In the genomic region with DNA sequence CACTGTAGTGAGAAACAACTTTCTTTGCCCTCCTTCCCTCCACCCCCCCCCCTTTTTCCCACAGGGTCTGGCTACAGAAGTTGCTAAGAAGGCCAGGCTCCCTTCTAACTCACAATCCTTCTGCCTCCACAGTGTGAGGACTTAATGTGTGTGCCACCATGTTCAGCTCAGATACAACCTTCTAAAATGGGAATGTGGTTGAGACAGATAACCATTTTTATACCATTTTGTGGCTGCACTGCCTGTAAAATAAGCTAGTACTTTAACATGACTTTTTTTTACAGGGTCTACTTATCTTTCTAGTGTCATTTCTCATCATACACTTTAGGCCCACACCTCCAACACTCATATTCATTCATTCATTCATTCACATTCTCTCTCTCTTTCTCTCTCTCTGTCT, we compare ENCODE assay signal across 24 mouse cellular contexts. TPM values are rescaled to one million over a fixed set of nuclear protein-coding genes. Genes with fewer than 3 reads are reported as not detected.
"Had no signal": no experiment of that assay in that cellular context is flagged by ENCODE, and none has a peak within 500 bp of the region (broad histone marks: within the 10 kb centered on the region; RNA-seq: fewer than 3 reads in every experiment).

No protein-coding gene starts in this region.

- H3K36me3 ChIP-seq: limb, embryonic 12.5 days; limb, embryonic 15.5 days had no signal

- DNase-seq: kidney, adult 18-20 months; kidney, adult 9 months; kidney, postnatal 25 days; left cerebral cortex, postnatal 4 days; lung, embryonic 14.5 days; midbrain, embryonic 14.5 days; right cerebral cortex, postnatal 4 days; thymus, adult 2 months; thymus, postnatal 14 days had no signal

- H3K9me3 ChIP-seq: limb, embryonic 12.5 days; limb, embryonic 15.5 days; megakaryocyte, embryonic 14.5 days had no signal

- H3K27me3 ChIP-seq: limb, embryonic 12.5 days; limb, embryonic 15.5 days; megakaryocyte, embryonic 14.5 days had no signal

- H3K4me3 ChIP-seq: limb, embryonic 12.5 days; limb, embryonic 15.5 days; megakaryocyte, embryonic 14.5 days had no signal

- H3K27ac ChIP-seq: kidney, postnatal 0 days; limb, embryonic 12.5 days; limb, embryonic 15.5 days; macrophage; stomach, postnatal 0 days had no signal

- H3K4me2 ChIP-seq: limb, embryonic 12.5 days; limb, embryonic 15.5 days; lung, embryonic 14.5 days; midbrain, embryonic 11.5 days had no signal

- ATAC-seq: inflammation-experienced regulatory T-cells, adult 6 months; intestine, embryonic 16.5 days; lung, postnatal 0 days had no signal

- H3K9ac ChIP-seq: limb, embryonic 12.5 days; limb, embryonic 15.5 days; lung, embryonic 14.5 days had no signal

- H3K4me1 ChIP-seq: limb, embryonic 12.5 days; limb, embryonic 15.5 days had no signal

RNA-seq across cellular contexts. Expression of gene Tigd4, which starts 52.7 kb away (rescaled TPM):
- total RNA-seq: layer of hippocampus, adult 8-10 months; left cerebral cortex, postnatal 14 days; left cerebral cortex, postnatal 4 days; midbrain, postnatal 0 days had no signal
- polyA plus RNA-seq: inflammation-experienced regulatory T-cells, adult 6 months; intestine, embryonic 16.5 days; large intestine, adult 2 months; macrophage; midbrain, embryonic 11.5 days; midbrain, embryonic 14.5 days; midbrain, postnatal 0 days; neural tube, embryonic 14.5 days; thymus, adult 2 months had no signal
